Mouse (Mus musculus) midbrain, postnatal 0 days (tissue): ENCODE results near the gene Actl6a. TPM values are rescaled to one million over a fixed set of nuclear protein-coding genes. Genes with fewer than 3 reads are reported as not detected.

ENCODE experiments used
- ATAC-seq: fragments of 200-750 bp; cut with Nextera tagmentation; 2 replicates; pipeline ENCODE4 v1.8.0; 2017; ENCODE audit warnings: moderate number of reproducible peaks, mild to moderate bottlenecking, moderate TSS enrichment, moderate library complexity; ENCODE audit not compliant: low FRiP score
- DNase-seq: peaks from one replicate; pipeline ENCODE4 v3.0.0-alpha.2; 2015; ENCODE audit warnings: low spot score
- H3K27ac ChIP-seq: fragments of 300-500 bp; sonication (generic); 2 replicates; pipeline ENCODE4 v1.5.1; 2014; ENCODE audit warnings: low read depth, mild to moderate bottlenecking, low read length, mixed read lengths
- H3K27me3 ChIP-seq: fragments of 300-500 bp; sonication (generic); 2 replicates; pipeline ENCODE4 v1.6.1; 2014; ENCODE audit warnings: low read length, control low read depth, mixed read lengths; ENCODE audit not compliant: insufficient read depth
- H3K36me3 ChIP-seq: fragments of 300-500 bp; sonication (generic); 2 replicates; pipeline ENCODE4 v1.6.1; 2014; ENCODE audit warnings: low read length, control low read depth, mixed read lengths; ENCODE audit not compliant: insufficient read depth
- H3K4me1 ChIP-seq: fragments of 300-500 bp; sonication (generic); 2 replicates; pipeline ENCODE4 v1.6.1; 2014; ENCODE audit warnings: mild to moderate bottlenecking, control low read depth, antibody characterized with exemption, low read length, mixed read lengths; ENCODE audit not compliant: insufficient read depth
- H3K4me2 ChIP-seq: fragments of 300-500 bp; sonication (generic); 2 replicates; pipeline ENCODE4 v1.6.1; 2014; ENCODE audit warnings: low read depth, mild to moderate bottlenecking, low read length, mixed read lengths; ENCODE audit not compliant: poor library complexity, severe bottlenecking
- H3K4me3 ChIP-seq: fragments of 300-500 bp; sonication (generic); 2 replicates; pipeline ENCODE4 v1.5.1; 2014; ENCODE audit warnings: low read depth, mild to moderate bottlenecking, low read length, moderate library complexity
- H3K9ac ChIP-seq: fragments of 300-500 bp; sonication (generic); replicated peaks from 2 replicates; pipeline ENCODE4 v1.6.1; 2014; ENCODE audit warnings: mild to moderate bottlenecking, low read length, moderate library complexity, mixed read lengths; ENCODE audit not compliant: poor library complexity, severe bottlenecking
- H3K9me3 ChIP-seq: fragments of 300-500 bp; sonication (generic); 2 replicates; pipeline ENCODE4 v1.6.1; 2016; ENCODE audit warnings: low read length, control low read depth
- CTCF ChIP-seq: IDR thresholded peaks from 2 replicates; pipeline ENCODE4 v1.5.1; 2016; ENCODE audit warnings: antibody characterized with exemption, mild to moderate bottlenecking
- WGBS: fragments of 180-500 bp; shearing (Covaris S2); extraction: QIAGEN DNeasy Blood & Tissue Kit; methylation state at CpG from one replicate; pipeline ENCODE4 v1.1.7; 2014; 5-methylcytosine and 5-hydroxymethylcytosine counted together
- polyA plus RNA-seq: library from polyadenylated mRNA; unstranded; fragments of >200 nt; fragmentation: Nextera tagmentation; extraction: Ambion mirVana; gene quantifications from 2 replicates; pipeline ENCODE4 v1.2.1, GENCODE M21; 2015
- total RNA-seq: library from RNA; depleted of rRNA; stranded (reverse); fragments of >200 nt; gene quantifications from 2 replicates; pipeline ENCODE4 v1.2.3, GENCODE M21; 2014

Actl6a gene
- total and polyA plus RNA-seq, 2 experiments from 2014 or later, result 17.5 to 39.3 TPM

DNA sequence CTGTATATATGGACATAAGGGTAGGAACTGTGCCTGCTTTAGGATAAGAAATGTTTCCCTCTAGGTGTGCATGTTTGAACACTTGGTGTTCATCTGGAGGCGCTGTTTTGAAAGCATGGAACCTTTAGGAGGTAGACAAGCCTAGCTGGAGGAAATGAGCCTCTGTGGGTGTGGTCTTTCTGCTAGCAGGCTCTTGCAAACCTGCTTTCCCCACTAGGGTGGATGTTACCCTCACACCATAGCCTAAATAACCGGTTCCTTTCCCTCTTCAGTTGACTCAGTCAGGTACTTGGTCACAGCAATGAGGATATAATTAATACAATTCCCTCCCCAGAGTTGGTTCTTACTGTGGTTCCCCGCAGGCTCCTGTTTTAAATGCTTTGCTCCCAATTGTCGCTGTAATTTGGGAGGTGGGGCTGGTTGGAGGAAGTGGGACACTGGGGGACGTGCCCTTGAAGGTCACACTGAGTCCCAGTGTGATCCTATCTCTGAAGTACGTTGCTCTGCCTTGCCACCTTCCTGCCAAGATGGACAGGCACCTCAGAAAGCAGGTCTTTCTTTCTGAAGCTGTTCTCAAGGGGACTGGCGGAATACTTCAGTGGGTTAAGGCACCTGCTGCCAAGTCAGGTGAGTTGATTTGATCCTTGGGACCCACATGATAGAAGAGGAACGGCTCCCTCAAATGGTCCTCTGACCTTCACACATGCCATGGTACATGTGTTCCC, 45.1 kb upstream of the Actl6a start:
- no peaks in the 10 kb centered on the region for H3K9me3 ChIP-seq
- H3K9ac ChIP-seq, result no peak overlapping the region
- H3K27ac ChIP-seq, result no peak overlapping the region
- no peaks in the 10 kb centered on the region for H3K4me1 ChIP-seq
- H3K27me3 ChIP-seq, result no peaks in the 10 kb centered on the region
- no peak overlapping the region for H3K4me2 ChIP-seq
- WGBS, result 79% methylated on average over 8 of the region's 8 CpGs
- DNase-seq (no peak), ATAC-seq (no peak)
- no peak overlapping the region for H3K4me3 ChIP-seq
- H3K36me3 ChIP-seq, result no peaks in the 10 kb centered on the region
- no peak for TF ChIP-seq CTCF

- H3K27me3 ChIP-seq, result no peaks in the 10 kb centered on the region
- H3K9ac ChIP-seq, result no peak overlapping the region
- no peak for TF ChIP-seq CTCF
- no peak overlapping the region for H3K27ac ChIP-seq
- H3K36me3 ChIP-seq, result no peaks in the 10 kb centered on the region
- H3K4me3 ChIP-seq, result no peak overlapping the region
- ATAC-seq (no peak), DNase-seq (no peak)
- no peaks in the 10 kb centered on the region for H3K4me1 ChIP-seq
- H3K9me3 ChIP-seq, result no peaks in the 10 kb centered on the region
- no peak overlapping the region for H3K4me2 ChIP-seq
- WGBS, result 95% methylated on average over 3 of the region's 3 CpGs
Measured at GRCm38 (mm10) chr3:32661556-32661930, 44.6 kb upstream of the Actl6a start.

GRCm38 (mm10) chr3:32668256-32668959, 37.7 kb upstream of the Actl6a start:
- DNase-seq (no peak), ATAC-seq (no peak)
- H3K4me3 ChIP-seq, result no peak overlapping the region
- H3K9me3 ChIP-seq, result no peaks in the 10 kb centered on the region
- H3K27ac ChIP-seq, result no peak overlapping the region
- TF ChIP-seq CTCF, result no peak
- H3K4me1 ChIP-seq, result no peaks in the 10 kb centered on the region
- H3K36me3 ChIP-seq, result no peaks in the 10 kb centered on the region
- H3K9ac ChIP-seq, result no peak overlapping the region
- H3K27me3 ChIP-seq, result no peaks in the 10 kb centered on the region
- H3K4me2 ChIP-seq, result no peak overlapping the region
- 75% methylated on average over 9 of the region's 9 CpGs for WGBS

GRCm38 (mm10) chr3:32669211-32669610, 36.9 kb upstream of the Actl6a start:
- WGBS, result 70% methylated on average over 6 of the region's 6 CpGs
- TF ChIP-seq CTCF, result no peak
- H3K9me3 ChIP-seq, result no peaks in the 10 kb centered on the region
- no peaks in the 10 kb centered on the region for H3K36me3 ChIP-seq
- no peak overlapping the region for H3K4me3 ChIP-seq
- ATAC-seq, result no peak
- H3K27ac ChIP-seq, result no peak overlapping the region
- no peak overlapping the region for H3K4me2 ChIP-seq
- DNase-seq, result peak; percentile 60
- H3K4me1 ChIP-seq, result no peaks in the 10 kb centered on the region
- no peak overlapping the region for H3K9ac ChIP-seq
- H3K27me3 ChIP-seq, result no peaks in the 10 kb centered on the region

GRCm38 (mm10) chr3:32670196-32670595, 35.9 kb upstream of the Actl6a start:
- Histone ChIP-seq H3K4me3 (no peak overlapping the region), H3K27ac (no peak overlapping the region), H3K9me3 (no peaks in the 10 kb centered on the region), H3K4me2 (no peak overlapping the region), H3K27me3 (no peaks in the 10 kb centered on the region), H3K36me3 (no peaks in the 10 kb centered on the region), H3K4me1 (no peaks in the 10 kb centered on the region), H3K9ac (no peak overlapping the region)
- TF ChIP-seq CTCF, result no peak
- WGBS, result 95% methylated on average over 4 of the region's 4 CpGs
- ATAC-seq, result no peak
- DNase-seq, result no peak

DNA sequence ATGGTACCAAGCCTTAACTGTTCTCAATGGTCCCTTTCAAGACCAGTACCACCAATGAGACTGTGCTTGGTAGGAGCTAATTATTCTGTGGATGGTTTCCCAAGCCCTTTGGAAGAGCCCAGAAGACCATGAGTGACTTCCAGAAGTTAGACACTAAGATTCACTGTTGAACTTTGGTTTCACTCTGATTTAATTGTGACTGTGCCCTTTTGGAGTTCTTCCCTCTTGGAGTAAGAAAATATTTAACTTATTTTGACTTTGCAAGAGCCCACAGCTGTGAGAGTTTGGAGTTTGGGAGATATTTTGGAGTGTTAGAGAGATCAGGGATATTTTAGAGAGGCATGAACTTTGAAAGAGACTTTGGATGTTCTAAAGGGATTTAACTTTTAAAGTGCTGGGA, 32.9 kb upstream of the Actl6a start:
- Histone ChIP-seq H3K27ac (no peak overlapping the region), H3K9me3 (no peaks in the 10 kb centered on the region), H3K4me1 (no peaks in the 10 kb centered on the region), H3K27me3 (no peaks in the 10 kb centered on the region), H3K4me3 (no peak overlapping the region), H3K9ac (no peak overlapping the region), H3K4me2 (no peak overlapping the region), H3K36me3 (no peaks in the 10 kb centered on the region)
- no peak for TF ChIP-seq CTCF
- ATAC-seq (no peak), DNase-seq (no peak)
